Mouse (Mus musculus): ENCODE measurements at regions not wholly inside any gene's neighbourhood (a gene's known extent, or its start where the extent isn't known, plus 50 kb on each side); places are given as distances from the start of the nearest gene placed in this dataset.

DNA sequence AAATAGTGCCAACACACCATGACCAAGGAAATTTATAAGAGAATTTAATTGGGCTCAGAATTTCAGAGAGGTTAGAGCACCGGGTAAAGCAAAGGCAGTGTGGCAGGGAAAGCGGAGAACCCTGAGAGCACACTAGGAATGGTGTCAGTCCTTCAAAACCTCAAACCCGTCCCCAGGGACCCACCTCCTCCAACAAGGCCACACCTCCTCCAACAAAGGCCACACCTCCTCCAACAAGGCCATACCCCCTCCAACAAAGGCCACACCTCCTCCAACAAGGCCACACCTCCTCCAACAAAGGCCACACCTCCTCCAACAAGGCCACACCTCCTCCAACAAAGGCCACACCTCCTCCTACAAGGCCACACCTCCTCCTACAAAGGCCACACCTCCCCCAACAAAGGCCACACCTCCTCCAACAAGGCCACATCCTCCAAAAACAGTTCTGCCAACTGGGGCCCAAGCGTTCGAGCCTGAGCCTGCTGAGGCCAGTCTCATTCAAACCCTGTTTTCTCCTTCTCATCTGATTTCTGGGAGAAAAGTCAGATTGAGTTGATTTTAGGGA, 109.8 kb upstream of the Zfp217 start:
- TF ChIP-seq MAFK (IDR thresholded peaks at IDR 0.05; ENCODE audit: insufficient read depth, low read depth, low read length) (no peak), ZNF384 (IDR thresholded peaks at IDR 0.05; ENCODE audit: low read depth, low read length) (no peak), ZC3H11A (IDR thresholded peaks at IDR 0.05; ENCODE audit: borderline replicate concordance, low read depth, low read length) (no peak), HCFC1 (IDR thresholded peaks at IDR 0.05; ENCODE audit: borderline replicate concordance, insufficient read depth, low read length) (no peak)
